Mouse (Mus musculus): ENCODE measurements at regions not wholly inside any gene's neighbourhood (a gene's known extent, or its start where the extent isn't known, plus 50 kb on each side); places are given as distances from the start of the nearest gene placed in this dataset.
A peak's percentile ranks its signal among the peaks of the same experiment; 100 is the strongest.

DNA sequence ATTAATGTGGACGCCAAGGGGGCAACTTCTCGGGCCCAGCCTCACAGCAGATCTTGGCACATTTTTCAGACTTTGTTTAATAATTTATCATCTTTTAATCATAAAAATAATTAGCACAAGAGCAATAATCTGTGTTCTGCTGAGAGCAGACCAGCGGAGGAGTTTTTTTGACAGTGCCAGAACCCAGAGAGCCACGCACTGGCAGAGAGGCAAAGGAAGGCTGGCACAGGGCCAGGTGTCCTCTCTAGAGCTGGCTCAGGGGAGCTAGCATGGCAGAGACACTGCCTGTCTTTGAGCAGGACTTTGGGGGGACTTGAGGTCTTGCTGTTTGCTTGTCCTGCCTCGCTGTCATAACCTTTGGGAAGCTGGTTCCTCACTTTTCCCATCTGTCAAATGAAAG is 100.9 kb downstream of the 3100002H09Rik start:
- WGBS = 61% methylated on average over 5 of the region's 5 CpGs

DNA sequence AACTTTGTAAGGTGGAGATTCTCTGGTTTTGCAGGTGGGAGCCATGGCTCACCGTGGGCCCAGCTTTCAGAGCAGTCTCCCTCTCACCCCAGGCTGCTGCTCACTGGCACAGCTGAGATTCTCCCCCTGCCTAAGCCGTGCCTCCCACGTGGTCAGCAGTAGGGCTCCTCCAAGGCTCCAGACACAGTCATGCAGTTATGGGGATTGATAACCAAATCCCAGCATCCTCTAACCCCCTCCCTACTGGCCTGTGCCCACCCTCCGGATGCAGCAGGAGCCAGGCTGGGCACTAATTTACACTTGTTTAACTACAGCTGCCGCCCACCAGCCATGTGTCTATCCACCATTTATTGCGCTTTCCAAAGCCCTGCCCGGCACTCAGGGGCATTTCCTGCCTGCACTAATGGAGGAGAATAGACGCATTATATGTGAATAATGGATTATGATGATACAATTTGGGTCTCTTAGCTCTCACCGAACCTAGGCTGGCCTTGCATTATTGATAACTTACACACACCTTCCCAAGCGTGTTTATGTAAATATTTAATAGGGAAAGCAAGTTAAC is 104.4 kb downstream of the 3100002H09Rik start:
- WGBS = 29% methylated on average over 10 of the region's 10 CpGs
- H3K4me3 ChIP-seq (replicated peaks; ENCODE audit: low read length) = no peak overlapping the region
- no peak overlapping the region for H3K27ac ChIP-seq (ENCODE audit: low read length)
- ATAC-seq (ENCODE audit: insufficient read depth, low FRiP score) = peak; percentile 56; the same call in 1 of the 2 replicates
- no peaks in the 10 kb centered on the region for H3K36me3 ChIP-seq (ENCODE audit: control insufficient read depth, insufficient read depth, low read length)
- H3K27me3 ChIP-seq (ENCODE audit: control insufficient read depth, insufficient read depth, low read length) = no peaks in the 10 kb centered on the region
- no peaks in the 10 kb centered on the region for H3K4me1 ChIP-seq (ENCODE audit: control insufficient read depth, insufficient read depth, low read length)
- no peaks in the 10 kb centered on the region for H3K9me3 ChIP-seq (replicated peaks; ENCODE audit: control insufficient read depth, low read length)
- H3K9ac ChIP-seq (ENCODE audit: low read length) = no peak overlapping the region
- H3K4me2 ChIP-seq (ENCODE audit: low read depth, low read length) = no peak overlapping the region

More for the DNA sequence above, 100.9 kb downstream of the 3100002H09Rik start:
- no peak overlapping the region for H3K9ac ChIP-seq (ENCODE audit: low read length)
- no peaks in the 10 kb centered on the region for H3K36me3 ChIP-seq (ENCODE audit: control insufficient read depth, insufficient read depth, low read length)
- no peak overlapping the region for H3K4me3 ChIP-seq (replicated peaks; ENCODE audit: low read length)
- H3K27ac ChIP-seq (ENCODE audit: low read length) = no peak overlapping the region
- ATAC-seq (ENCODE audit: insufficient read depth, low FRiP score) = no peak
- no peak overlapping the region for H3K4me2 ChIP-seq (ENCODE audit: low read depth, low read length)
- H3K4me1 ChIP-seq (ENCODE audit: control insufficient read depth, insufficient read depth, low read length) = no peaks in the 10 kb centered on the region
- H3K9me3 ChIP-seq (replicated peaks; ENCODE audit: control insufficient read depth, low read length) = no peaks in the 10 kb centered on the region
- no peaks in the 10 kb centered on the region for H3K27me3 ChIP-seq (ENCODE audit: control insufficient read depth, insufficient read depth, low read length)

DNA sequence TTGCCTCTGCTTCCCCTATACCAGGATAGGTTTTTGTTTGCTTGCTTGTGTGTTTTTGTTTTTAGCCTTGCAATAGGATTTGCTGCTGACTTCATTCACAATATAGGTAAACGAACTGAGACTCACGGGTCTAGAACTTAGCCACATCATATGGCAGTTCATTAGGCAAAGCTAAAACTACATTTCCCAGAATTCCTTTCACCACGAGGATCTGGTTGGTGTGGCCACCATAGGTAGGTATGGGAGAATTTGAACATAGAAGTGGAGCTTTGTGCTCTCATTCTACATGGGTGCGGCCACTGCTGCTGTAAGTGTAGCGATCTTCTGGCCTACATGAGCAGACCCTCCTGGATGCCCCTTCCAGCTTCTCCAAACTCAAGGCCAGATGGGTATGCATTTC is 108.8 kb downstream of the 3100002H09Rik start:
- no peaks in the 10 kb centered on the region for H3K36me3 ChIP-seq (ENCODE audit: control insufficient read depth, insufficient read depth, low read length)
- WGBS = 75% methylated on average over 5 of the region's 5 CpGs
- no peak overlapping the region for H3K4me3 ChIP-seq (replicated peaks; ENCODE audit: low read length)
- no peak overlapping the region for H3K4me2 ChIP-seq (ENCODE audit: low read depth, low read length)
- no peaks in the 10 kb centered on the region for H3K4me1 ChIP-seq (ENCODE audit: control insufficient read depth, insufficient read depth, low read length)
- H3K27me3 ChIP-seq (ENCODE audit: control insufficient read depth, insufficient read depth, low read length) = no peaks in the 10 kb centered on the region; the same call in 1 of the 2 replicates
- no peaks in the 10 kb centered on the region for H3K9me3 ChIP-seq (replicated peaks; ENCODE audit: control insufficient read depth, low read length)
- no peak overlapping the region for H3K27ac ChIP-seq (ENCODE audit: low read length)
- ATAC-seq (ENCODE audit: insufficient read depth, low FRiP score) = no peak
- H3K9ac ChIP-seq (ENCODE audit: low read length) = no peak overlapping the region

DNA sequence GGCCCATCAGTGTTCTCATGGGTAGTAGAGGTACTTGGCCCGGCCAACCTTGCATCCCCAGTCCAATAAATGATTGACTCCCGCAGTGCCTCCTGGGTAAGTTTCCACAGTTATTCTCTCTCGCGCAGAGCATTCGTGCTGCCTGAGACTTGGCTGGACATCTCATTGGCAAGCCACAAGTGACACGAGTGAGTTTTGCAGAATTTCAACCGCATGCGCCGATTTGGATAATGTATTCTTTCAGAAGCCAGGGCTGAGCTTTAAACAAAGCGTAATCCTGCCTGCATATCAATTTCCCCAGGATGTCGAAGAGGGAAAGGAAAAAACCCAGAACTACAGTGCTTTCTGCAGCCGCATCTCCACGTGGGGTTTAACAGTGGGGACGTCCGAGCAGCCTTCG is 112.6 kb downstream of the 3100002H09Rik start:
- Histone ChIP-seq H3K27me3 (ENCODE audit: control insufficient read depth, insufficient read depth, low read length) (no peaks in the 10 kb centered on the region; the same call in 1 of the 2 replicates), H3K36me3 (ENCODE audit: control insufficient read depth, insufficient read depth, low read length) (no peaks in the 10 kb centered on the region), H3K9ac (ENCODE audit: low read length) (no peak overlapping the region), H3K4me3 (replicated peaks; ENCODE audit: low read length) (no peak overlapping the region), H3K4me2 (ENCODE audit: low read depth, low read length) (0 out of 2 replicates have a peak overlapping the region, but pooled peaks have one; percentile 1), H3K9me3 (replicated peaks; ENCODE audit: control insufficient read depth, low read length) (no peaks in the 10 kb centered on the region), H3K4me1 (ENCODE audit: control insufficient read depth, insufficient read depth, low read length) (no peaks in the 10 kb centered on the region), H3K27ac (ENCODE audit: low read length) (no peak overlapping the region)
- WGBS = 45% methylated on average over 16 of the region's 16 CpGs
- ATAC-seq (ENCODE audit: insufficient read depth, low FRiP score) = no peak

DNA sequence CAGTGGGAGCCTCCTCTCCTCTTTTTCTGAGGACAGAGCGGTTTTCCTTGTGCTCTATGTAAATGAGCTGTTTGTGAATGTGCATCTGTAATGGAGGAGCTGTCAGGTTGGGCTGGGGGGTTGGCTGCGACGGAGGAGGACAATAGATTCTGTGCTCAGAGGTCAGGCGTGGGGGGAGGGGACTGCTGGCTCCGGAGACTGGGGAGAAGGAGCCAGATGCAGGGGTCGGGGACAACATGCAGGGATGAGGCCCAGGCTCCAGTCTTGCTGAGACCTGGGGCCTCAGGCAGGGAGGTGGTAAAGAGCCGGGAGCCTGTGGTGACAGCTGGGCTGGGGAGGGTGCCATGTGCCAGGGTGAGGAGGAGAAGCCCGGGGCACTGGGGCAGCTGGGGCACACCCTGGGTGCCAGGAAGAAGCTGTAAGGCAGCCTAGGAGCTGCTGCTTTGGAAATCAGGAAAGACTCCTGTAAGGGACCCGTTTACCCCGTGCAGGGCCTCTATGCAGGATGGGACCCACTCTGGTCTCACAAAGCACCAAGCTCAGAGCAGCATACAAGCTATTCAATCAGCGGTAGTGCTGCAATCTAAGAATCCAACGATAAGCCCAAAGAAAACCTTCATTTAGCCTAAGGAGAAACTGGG is 124.5 kb downstream of the 3100002H09Rik start:
- H3K4me2 ChIP-seq (ENCODE audit: low read depth, low read length) = no peak overlapping the region
- peaks cover 12% of the 10 kb centered on the region for H3K9me3 ChIP-seq (replicated peaks; ENCODE audit: control insufficient read depth, low read length)
- ATAC-seq (ENCODE audit: insufficient read depth, low FRiP score) = no peak
- no peaks in the 10 kb centered on the region for H3K36me3 ChIP-seq (ENCODE audit: control insufficient read depth, insufficient read depth, low read length)
- H3K4me3 ChIP-seq (replicated peaks; ENCODE audit: low read length) = no peak overlapping the region
- no peak overlapping the region for H3K27ac ChIP-seq (ENCODE audit: low read length)
- peaks cover 21% of the 10 kb centered on the region for H3K27me3 ChIP-seq (ENCODE audit: control insufficient read depth, insufficient read depth, low read length)
- H3K4me1 ChIP-seq (ENCODE audit: control insufficient read depth, insufficient read depth, low read length) = no peaks in the 10 kb centered on the region
- no peak overlapping the region for H3K9ac ChIP-seq (ENCODE audit: low read length)
- 12% methylated on average over 12 of the region's 12 CpGs for WGBS

DNA sequence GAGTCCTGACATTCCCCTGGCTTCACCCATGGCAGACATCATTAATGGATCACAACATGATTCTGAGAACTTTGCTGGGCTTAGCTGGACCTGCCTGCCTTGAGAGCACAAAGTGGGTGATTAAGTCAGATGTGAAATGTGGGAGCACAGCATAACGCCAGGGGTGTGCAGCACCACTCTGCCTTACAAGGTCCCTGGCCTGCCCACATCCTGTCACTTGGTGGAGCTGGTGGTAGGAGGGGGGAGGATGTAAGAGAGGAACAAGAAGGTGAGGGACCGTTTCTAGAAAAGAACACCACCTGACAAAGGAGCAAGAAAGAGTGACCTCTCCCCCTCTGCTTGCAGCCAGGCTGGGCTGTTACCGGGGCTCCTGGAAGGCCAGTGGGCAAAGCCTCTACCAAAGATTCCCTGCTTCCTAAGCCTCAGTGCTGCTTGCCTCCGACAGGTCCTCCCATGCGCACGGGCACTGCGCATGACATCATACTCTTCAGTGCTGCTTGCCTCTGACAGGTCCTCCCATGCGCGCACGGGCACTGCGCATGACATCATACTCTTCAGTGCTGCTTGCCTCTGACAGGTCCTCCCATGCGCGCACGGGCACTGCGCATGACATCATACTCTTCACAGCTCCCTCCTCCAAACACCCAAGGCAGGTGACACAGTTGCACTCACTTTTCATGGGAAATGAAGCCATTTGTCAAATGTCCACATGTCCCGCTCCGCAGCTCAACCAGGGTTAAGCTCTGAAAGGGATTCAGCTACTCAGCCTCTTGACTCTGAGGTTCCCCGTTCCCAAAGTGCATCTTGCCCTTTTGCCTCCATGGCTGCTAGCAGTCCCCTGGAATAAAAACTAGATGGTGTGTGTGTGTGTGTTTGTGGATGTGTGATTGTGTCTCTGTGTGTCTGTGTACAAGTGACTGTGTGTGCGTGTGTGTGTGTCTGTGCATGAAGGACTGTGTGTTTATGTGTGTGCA is 125.7 kb downstream of the 3100002H09Rik start:
- whole genome bisulfite sequencing = 21% methylated on average over 19 of the region's 19 CpGs
- no peak overlapping the region for H3K4me3 ChIP-seq (replicated peaks; ENCODE audit: low read length)
- H3K27ac ChIP-seq (ENCODE audit: low read length) = no peak overlapping the region
- no peak for ATAC-seq (ENCODE audit: insufficient read depth, low FRiP score)
- H3K9me3 ChIP-seq (replicated peaks; ENCODE audit: control insufficient read depth, low read length) = peaks cover 12% of the 10 kb centered on the region
- no peaks in the 10 kb centered on the region for H3K36me3 ChIP-seq (ENCODE audit: control insufficient read depth, insufficient read depth, low read length)
- no peak overlapping the region for H3K9ac ChIP-seq (ENCODE audit: low read length)
- H3K27me3 ChIP-seq (ENCODE audit: control insufficient read depth, insufficient read depth, low read length) = peaks cover 22% of the 10 kb centered on the region
- H3K4me2 ChIP-seq (ENCODE audit: low read depth, low read length) = no peak overlapping the region
- H3K4me1 ChIP-seq (ENCODE audit: control insufficient read depth, insufficient read depth, low read length) = no peaks in the 10 kb centered on the region

DNA sequence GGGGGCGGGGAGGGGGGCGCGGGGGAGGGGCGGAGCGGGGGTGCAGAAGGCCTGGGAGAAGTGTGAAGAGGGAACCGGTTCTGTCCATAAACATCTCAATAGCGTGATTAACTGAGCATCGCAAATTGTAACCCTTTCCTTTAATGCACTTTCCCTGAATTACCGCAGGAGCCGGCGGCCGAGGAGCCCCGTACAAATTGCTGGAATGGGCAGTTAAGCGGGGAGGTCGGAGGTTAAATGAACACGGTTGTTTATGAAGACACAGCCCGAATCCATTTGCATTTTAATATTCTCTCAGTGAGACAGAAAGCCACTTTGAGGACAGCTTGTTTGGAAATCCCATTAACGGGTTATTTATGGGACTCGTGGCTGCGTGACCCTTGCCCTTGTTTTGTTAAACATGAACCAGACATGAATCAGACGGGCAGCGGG is 132.7 kb downstream of the 3100002H09Rik start:
- no peak overlapping the region for H3K27ac ChIP-seq (ENCODE audit: low read length)
- no peak overlapping the region for H3K9ac ChIP-seq (ENCODE audit: low read length)
- H3K4me3 ChIP-seq (replicated peaks; ENCODE audit: low read length) = no peak overlapping the region
- peaks cover 5% of the 10 kb centered on the region; the same call in 1 of the 2 replicates for H3K4me1 ChIP-seq (ENCODE audit: control insufficient read depth, insufficient read depth, low read length)
- no peak for ATAC-seq (ENCODE audit: insufficient read depth, low FRiP score)
- 3% methylated on average over 22 of the region's 22 CpGs for WGBS
- peak overlapping the region; percentile 34; the same call in 1 of the 2 replicates for H3K4me2 ChIP-seq (ENCODE audit: low read depth, low read length)
- H3K9me3 ChIP-seq (replicated peaks; ENCODE audit: control insufficient read depth, low read length) = no peaks in the 10 kb centered on the region
- peaks cover 29% of the 10 kb centered on the region for H3K27me3 ChIP-seq (ENCODE audit: control insufficient read depth, insufficient read depth, low read length)
- no peaks in the 10 kb centered on the region for H3K36me3 ChIP-seq (ENCODE audit: control insufficient read depth, insufficient read depth, low read length)

DNA sequence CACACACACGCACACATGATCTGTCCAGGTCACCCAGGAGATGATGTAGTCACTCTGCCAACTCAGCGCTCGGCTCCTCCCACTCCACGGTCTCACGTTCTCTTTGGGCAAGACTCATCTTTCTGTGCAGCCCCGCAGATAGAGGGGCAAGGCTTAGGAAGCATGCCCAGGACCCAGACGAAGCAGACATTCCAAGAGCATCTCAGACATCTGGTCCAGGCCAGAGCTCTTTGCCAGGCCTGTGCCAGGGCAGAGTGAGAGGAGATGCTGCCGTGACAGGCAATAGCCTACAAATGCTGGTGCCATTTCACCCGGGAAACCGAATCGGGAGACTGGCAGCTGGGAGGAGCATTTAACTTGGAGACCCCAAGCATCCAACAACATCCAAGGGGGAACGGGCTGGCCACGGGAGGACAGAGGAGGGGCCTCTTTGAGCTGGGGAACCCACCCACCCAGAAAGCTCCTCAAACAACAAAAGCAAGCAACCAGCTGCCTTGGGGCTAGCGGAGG is 133.2 kb downstream of the 3100002H09Rik start:
- H3K4me3 ChIP-seq (replicated peaks; ENCODE audit: low read length) = no peak overlapping the region
- peaks cover 28% of the 10 kb centered on the region for H3K27me3 ChIP-seq (ENCODE audit: control insufficient read depth, insufficient read depth, low read length)
- H3K9me3 ChIP-seq (replicated peaks; ENCODE audit: control insufficient read depth, low read length) = no peaks in the 10 kb centered on the region
- 14% methylated on average over 14 of the region's 14 CpGs for WGBS
- H3K9ac ChIP-seq (ENCODE audit: low read length) = no peak overlapping the region
- no peaks in the 10 kb centered on the region for H3K36me3 ChIP-seq (ENCODE audit: control insufficient read depth, insufficient read depth, low read length)
- no peak overlapping the region for H3K27ac ChIP-seq (ENCODE audit: low read length)
- ATAC-seq (ENCODE audit: insufficient read depth, low FRiP score) = 0 out of 2 replicates have a peak, but pooled peaks have one; percentile 21
- peak overlapping the region; percentile 34; the same call in 1 of the 2 replicates for H3K4me2 ChIP-seq (ENCODE audit: low read depth, low read length)
- peaks cover 5% of the 10 kb centered on the region; the same call in 1 of the 2 replicates for H3K4me1 ChIP-seq (ENCODE audit: control insufficient read depth, insufficient read depth, low read length)
